Mouse (Mus musculus): ENCODE results near the gene Gm36245. TPM values are rescaled to one million over a fixed set of nuclear protein-coding genes. Genes with fewer than 3 reads are reported as not detected.

Gene Gm36245
- polyA plus RNA-seq, 1 experiment: not detected

Other genes with a start within 250 kb of the Gm36245 start
- not detected in 2 replicates for gene Apol7a, start 200.1 kb upstream of the Gm36245 start, polyA plus RNA-seq (2012; rRNA removed)
- 1.5 and 1.7 TPM in 2 replicates for gene Apol9a, start 188.1 kb upstream of the Gm36245 start, polyA plus RNA-seq (2012; rRNA removed)
- gene Apol7b, start 151.8 kb upstream of the Gm36245 start, polyA plus RNA-seq (2012; rRNA removed): not detected in 2 replicates
- 0.08 TPM in 1 of 2 replicates, not detected in the other for gene Apol10a, start 122.2 kb upstream of the Gm36245 start, polyA plus RNA-seq (2012; rRNA removed)
- not detected in 2 replicates for gene Apol11a, start 91.0 kb upstream of the Gm36245 start, polyA plus RNA-seq (2012; rRNA removed)
- 0.14 and 3.5 TPM in 2 replicates for gene Apol7c, start 65.9 kb upstream of the Gm36245 start, polyA plus RNA-seq (2012; rRNA removed)
- gene 1700025B11Rik, start 37.4 kb upstream of the Gm36245 start, polyA plus RNA-seq (2012; rRNA removed): not detected in 2 replicates
- gene Apol10b, start 3.1 kb upstream of the Gm36245 start, polyA plus RNA-seq (2012; rRNA removed): 0.26 and 0.28 TPM in 2 replicates
- gene Apol11b, start 44.0 kb downstream of the Gm36245 start, polyA plus RNA-seq (2012; rRNA removed): 0.08 and 0.16 TPM in 2 replicates
- gene Apol7e, start 99.6 kb downstream of the Gm36245 start, polyA plus RNA-seq (2012; rRNA removed): 0.26 and 2.4 TPM in 2 replicates
- 2.1 and 2.8 TPM in 2 replicates for gene Apol9b, start 129.8 kb downstream of the Gm36245 start, polyA plus RNA-seq (2012; rRNA removed)
- 0.03 and 0.06 TPM in 2 replicates for gene Apol8, start 157.7 kb downstream of the Gm36245 start, polyA plus RNA-seq (2012; rRNA removed)
- 57.7 and 64.1 TPM in 2 replicates for gene Myh9, start 242.9 kb downstream of the Gm36245 start, polyA plus RNA-seq (2012; rRNA removed)

All from kidney, adult 2 months (tissue).